Mouse (Mus musculus): ENCODE measurements around the gene Havcr1.
"Not testable (repeated sequence)": the region's sequence is repeated elsewhere in the genome, so short reads cannot be mapped to it uniquely, and the experiment has no call there.

Havcr1 gene

GRCm38 (mm10) chr11:46735076-46735475 lies at the start of gene Havcr1:
TSS of gene Havcr1 (plus strand) at chr11:46735080.
- not testable (repeated sequence) for DNase-seq (ENCODE audit: low read depth, low spot score)

- no peak for DNase-seq (ENCODE audit: low read depth, low spot score)
Measured at GRCm38 (mm10) chr11:46690136-46690535, 44.7 kb upstream of the Havcr1 start.

DNA sequence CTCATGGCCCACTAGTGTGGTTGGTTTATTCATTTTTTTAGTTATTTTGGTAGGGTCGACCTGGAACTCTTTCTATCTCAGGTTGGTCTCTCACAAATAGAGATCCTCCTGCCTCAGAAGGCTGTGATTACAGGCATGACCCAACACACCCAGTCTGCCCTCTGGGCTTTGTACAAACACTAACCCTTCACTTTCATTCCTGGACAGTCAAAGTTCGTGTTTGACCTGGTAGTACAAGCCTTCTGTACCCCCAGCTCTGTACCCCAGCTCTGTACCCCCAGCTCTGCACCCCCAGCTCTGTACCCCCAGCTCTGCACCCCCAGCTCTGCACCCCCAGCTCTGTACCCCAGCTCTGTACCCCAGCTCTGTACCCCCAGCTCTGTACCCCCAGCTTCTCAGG lies 39.0 kb upstream of the Havcr1 start:
- not testable (repeated sequence) for DNase-seq (ENCODE audit: low read depth, low spot score)

DNA sequence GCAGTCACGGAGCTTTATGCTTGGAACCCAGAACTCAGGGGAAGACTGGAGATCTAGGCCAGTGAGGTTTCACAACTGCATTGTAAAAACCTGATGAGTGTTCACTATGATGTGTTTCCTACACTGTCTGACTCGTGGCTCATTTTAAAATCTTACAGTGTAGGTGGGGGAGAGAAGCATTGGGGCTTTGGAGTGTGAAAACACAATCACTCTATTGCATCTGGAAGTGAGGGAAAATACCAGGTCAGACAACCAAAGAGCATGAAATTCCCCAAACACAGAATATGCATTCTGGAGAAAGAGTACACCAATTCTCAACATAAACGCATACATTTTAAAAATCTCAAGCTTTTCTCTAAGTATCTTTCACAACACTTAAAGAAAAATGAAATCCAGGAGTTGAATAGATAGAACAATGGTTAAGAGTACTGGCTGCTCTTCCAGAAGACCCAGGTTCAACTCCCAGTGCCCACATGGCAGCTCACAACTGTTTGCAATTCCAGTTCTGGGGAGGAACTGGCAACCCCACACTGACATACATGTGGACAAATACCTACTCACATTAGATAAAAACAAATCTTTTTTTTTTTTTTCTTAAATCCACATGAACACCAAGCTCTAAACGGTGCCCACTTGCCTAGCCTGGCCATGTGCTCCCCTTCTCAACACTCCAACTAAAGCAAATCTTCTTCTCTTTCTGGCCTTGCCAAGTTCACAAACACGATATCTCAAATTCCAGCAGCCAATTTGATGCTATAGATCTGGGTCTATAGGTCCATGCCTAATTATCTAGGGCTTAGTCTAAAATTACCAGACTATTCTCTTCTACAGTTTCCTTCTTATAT lies 37.2 kb upstream of the Havcr1 start:
- DNase-seq (ENCODE audit: low read depth, low spot score): peak; percentile 62

GRCm38 (mm10) chr11:46698278-46698655 lies 36.6 kb upstream of the Havcr1 start:
- DNase-seq (ENCODE audit: low read depth, low spot score): peak; percentile 65

DNA sequence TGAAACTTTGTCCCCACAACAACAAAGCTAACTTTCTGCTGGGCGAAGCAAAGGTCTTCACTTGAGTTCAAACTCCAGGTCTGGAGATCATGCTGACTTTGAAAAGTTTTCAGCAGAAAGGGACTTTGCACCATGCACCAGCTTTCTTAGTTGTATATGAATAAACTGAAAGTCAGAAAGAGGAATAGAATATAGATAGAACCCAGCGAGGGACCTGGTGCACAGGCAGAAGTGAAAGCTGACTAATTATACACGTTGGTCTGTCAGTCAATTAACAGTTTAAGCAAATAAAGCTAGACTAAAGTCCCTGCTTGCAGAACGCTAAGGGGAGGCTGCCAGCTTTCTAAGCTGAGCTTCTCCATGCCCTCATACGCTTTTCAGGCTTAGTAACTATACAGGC lies 36.0 kb upstream of the Havcr1 start:
- peak; percentile 88 for DNase-seq (ENCODE audit: low read depth, low spot score)

GRCm38 (mm10) chr11:46706664-46707356 lies 28.1 kb upstream of the Havcr1 start, which contains the start of gene Timd2:
TSS of gene Timd2 (minus strand) at chr11:46707061.
- DNase-seq (ENCODE audit: low read depth, low spot score): no peak

DNA sequence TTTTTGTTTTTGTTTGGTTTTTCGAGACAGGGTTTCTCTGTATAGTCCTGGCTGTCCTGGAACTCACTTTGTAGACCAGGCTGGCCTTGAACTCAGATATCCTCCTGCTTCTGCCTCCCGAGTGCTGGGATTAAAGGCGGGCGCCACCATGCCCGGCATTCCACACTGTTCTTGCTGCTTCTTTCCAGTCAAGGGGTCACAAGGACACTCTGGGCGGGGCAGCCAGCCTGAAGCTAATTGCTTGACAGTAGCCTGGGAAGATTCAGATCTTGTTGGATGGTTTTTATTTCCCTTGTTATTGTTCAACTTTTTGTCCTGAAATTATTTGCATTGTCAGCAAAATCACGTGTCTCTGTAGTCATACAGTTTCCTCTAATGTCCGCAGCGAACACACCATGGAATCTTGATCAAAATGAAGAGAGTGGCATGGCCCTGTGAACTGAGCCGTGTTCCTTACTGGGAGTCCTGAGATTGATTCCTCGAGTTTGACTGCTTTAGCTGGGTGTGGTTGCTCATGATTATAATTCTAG lies 3.3 kb upstream of the Havcr1 start:
- DNase-seq (ENCODE audit: low read depth, low spot score): no peak

GRCm38 (mm10) chr11:46733242-46733789 lies 1.6 kb upstream of the Havcr1 start:
- peak; percentile 72 for DNase-seq (ENCODE audit: low read depth, low spot score)

- no peak for DNase-seq (ENCODE audit: low read depth, low spot score)
Measured at GRCm38 (mm10) chr11:46734617-46735016, 263 bp upstream of the Havcr1 start.

DNA sequence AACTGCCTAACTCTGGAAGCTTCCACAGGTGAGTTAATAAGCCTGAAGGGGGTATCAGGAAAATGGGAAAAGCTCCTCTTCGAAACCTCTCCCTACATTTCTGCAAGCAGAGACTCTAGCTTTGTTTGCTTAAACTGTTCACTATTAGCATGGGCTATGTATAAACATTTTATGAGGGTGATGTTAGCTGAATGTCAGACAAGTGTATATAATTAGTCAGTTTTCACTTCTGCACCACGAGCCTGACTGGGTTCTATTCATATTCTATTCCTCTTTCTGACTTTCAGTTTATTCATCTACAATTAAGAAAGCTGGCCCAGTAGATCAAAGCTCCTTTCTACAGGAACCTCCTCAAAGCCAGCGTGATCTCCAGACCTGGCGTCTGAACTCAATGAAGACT lies 4.6 kb downstream of the Havcr1 start:
- peak; percentile 86 for DNase-seq (ENCODE audit: low read depth, low spot score)

DNA sequence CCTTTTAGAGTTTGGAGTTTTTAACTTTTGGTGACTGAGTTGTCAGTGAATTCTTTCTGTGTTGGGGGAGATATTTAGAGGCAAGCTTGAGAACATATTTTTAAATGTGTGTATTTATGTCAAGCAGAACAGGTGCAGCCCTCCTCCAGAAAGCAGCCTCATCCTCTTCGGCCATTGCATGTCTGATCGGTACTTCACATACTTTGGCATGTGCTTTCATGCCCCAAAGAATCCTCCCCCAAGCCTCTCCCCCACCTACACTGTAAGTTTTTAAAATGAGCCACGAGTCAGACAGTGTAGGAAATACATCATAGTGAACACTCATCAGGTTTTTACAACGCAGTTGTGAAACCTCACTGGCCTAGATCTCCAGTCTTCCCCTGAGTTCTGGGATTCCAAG lies 6.0 kb downstream of the Havcr1 start:
- DNase-seq (ENCODE audit: low read depth, low spot score): peak; percentile 80

DNA sequence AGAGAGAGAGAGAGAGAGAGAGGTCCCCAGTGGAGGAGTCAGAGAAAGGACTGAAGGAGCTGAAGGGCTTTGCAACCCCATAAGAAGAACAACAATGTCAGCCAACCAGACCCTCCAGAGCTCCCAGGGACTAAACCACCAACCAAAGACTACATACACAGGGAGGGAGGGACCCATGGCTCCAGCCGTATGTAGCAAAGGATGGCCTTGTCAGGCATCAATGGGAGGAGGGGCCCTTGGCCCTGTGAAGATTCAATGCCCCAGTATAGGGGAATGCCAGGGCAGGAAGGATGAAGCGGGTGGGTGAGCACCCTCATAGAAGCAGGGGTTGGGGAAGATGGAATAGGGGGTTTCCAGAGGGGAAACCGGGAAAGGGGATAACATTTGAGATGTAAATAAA lies 6.8 kb downstream of the Havcr1 start:
- DNase-seq (ENCODE audit: low read depth, low spot score): peak; percentile 70

GRCm38 (mm10) chr11:46747996-46748395 lies 13.1 kb downstream of the Havcr1 start:
- peak; percentile 82 for DNase-seq (ENCODE audit: low read depth, low spot score)

- DNase-seq (ENCODE audit: low read depth, low spot score): no peak
Measured at GRCm38 (mm10) chr11:46753662-46754061, 18.8 kb downstream of the Havcr1 start.

DNA sequence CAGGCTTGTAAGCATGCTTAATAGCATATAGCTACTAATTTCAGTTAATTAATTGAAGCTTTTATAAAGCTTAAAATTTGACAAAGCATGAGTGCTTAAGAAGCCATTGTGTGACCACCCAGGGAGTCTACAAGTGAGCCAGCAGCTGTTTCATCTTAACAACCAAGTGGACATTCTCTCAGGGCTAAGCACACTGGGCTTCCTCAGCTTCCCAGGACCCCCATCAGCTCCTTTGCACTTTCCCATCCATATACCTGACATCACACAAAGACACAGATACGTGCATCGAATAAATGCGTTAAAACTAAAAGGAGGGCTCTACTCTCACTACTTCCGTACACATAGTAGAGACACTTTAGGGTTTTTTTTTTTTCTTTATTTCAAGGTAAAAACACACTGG lies 19.8 kb downstream of the Havcr1 start:
- DNase-seq (ENCODE audit: low read depth, low spot score): no peak

DNA sequence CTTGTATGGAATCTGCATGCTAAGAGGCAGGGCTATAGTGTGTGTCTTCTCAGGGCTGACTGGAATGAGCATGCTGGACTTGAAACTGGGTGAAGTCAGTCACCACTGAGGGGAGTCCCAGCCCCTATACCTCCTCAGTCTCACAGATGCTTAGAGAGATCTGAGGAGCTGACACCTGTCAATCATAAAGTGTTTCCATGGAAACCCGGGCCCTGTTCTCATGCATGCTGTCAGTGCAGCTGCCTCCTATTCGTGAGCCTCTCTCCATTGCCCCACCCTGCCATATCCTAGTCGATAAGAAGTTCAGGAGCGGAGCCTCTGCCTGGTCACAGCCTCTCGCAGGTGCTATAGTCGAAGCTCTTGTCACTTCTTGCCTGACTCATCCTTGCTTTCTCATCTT lies 20.8 kb downstream of the Havcr1 start:
- not testable (repeated sequence) for DNase-seq (ENCODE audit: low read depth, low spot score)

GRCm38 (mm10) chr11:46776879-46777278 lies 42.0 kb downstream of the Havcr1 start:
- no peak for DNase-seq (ENCODE audit: low read depth, low spot score)

- DNase-seq (ENCODE audit: low read depth, low spot score): peak; percentile 20
Measured at GRCm38 (mm10) chr11:46779811-46780210, 44.9 kb downstream of the Havcr1 start.

DNA sequence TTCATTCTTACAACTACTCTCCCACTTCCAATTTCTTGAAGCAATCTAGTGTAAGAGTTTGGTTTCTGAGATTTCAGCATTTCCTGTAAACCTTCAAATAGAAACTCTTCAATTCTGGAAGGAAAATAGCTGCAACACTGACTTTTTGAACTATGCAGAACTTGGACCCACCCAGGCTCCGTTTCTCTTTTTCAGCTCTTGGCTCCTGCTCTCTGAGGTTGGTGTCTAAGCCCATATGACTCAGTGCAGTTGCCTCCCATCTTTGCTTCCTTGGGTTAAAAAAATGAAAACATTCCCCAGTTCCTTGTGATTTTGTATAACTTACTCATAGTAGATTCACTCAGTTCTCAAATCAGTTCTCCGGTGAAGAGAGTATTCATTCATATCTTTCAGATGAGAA lies 69.6 kb downstream of the Havcr1 start:
- no peak for DNase-seq (ENCODE audit: low read depth, low spot score)

DNA sequence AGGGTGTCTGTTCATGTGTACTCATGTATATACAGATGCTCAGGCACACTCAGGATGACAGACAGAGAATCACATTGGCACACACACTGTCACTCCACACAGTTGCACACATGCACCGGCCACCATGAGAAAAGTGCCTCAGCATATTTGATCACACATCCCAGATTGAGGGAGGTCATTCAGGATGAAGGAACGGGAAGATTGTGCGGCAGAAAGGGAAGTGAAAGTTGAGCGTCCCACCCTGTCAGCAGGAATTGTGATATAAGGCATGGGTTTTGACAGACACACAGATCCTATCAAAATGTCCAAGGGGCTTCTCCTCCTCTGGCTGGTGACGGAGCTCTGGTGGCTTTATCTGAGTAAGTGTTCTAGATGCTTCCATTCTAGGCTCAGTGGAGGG lies 75.6 kb downstream of the Havcr1 start, which contains the start of gene Timd4:
Gene Timd4, plus strand, starts transcription at position 290 of the 400 bp plus-strand sequence.
- no peak for DNase-seq (ENCODE audit: low read depth, low spot score)

DNA sequence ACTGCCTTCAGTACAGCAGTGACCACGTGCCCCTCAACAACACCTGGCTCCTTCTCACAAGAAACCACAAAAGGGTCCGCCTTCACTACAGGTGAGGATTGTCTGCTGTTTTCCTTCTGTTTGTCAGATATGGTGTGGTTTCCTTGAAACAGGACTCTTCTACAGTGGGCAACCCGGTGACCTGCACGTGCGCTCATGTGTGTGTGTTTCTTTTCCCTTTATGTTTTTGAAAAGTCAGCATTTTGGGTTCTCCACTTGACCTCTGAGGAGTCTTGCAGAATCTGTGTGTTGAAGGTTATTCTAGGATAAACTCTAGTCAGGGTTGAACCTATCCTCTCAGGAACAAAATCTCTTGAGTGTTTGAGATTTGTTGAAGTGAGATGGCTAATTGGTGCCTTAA lies 82.8 kb downstream of the Havcr1 start:
- DNase-seq (ENCODE audit: low read depth, low spot score): no peak
